Mouse (Mus musculus): Measurements from ENCODE around the gene Lrch1.

Lrch1 gene

DNA sequence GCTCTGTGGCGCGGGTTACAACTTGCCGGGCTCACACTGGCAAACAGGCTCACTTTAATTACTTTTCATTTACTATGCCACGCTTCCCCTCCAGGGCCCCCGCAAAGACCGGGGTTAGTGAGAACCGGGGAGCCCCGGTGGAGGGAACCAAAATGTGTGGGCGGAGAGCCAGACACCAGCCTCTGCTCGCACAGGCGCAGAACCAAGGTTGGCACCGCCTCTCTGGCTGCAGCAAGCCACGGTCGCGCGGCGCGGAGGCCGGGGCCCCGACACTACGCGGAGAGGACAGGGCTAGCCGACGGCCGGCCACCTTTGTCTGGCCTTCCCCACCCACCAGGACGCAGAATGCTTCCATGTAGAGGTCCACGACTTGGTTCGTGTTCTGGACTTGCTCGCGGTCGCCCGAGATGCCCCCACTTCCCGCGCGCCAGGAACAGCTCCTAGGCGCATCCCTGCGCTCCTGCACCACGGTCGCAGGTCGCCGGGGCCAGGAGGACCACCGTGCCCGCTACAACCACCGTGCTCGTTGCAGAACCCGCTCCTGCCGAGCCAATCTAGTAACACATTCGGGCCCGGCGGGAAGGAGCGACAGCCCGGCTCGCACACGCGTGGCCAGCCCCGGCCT lies 813 bp downstream of the Lrch1 start:
- peak; percentile 69 for DNase-seq (ENCODE audit: low spot score)

DNA sequence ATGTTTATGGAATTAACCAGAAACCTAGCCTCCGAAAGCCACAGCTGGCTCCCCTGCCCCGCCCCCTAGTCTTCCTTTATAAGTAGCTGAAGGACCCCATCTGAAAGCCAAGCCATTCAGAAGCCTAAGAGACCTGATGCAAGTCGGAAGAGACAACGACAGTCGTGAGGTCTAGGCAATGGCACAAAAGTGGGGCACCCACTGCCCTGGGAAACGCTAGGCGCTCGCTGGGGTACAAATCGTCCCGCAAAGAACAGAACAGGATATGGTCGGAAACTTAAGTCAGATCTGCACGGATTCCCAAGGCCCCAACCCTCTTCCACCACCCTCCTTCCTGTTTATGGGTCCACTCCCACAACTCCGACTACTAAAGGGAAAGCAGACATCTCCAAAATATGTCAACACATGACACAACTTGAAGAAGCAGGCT lies 1.3 kb downstream of the Lrch1 start:
- DNase-seq (ENCODE audit: low spot score), result no peak

DNA sequence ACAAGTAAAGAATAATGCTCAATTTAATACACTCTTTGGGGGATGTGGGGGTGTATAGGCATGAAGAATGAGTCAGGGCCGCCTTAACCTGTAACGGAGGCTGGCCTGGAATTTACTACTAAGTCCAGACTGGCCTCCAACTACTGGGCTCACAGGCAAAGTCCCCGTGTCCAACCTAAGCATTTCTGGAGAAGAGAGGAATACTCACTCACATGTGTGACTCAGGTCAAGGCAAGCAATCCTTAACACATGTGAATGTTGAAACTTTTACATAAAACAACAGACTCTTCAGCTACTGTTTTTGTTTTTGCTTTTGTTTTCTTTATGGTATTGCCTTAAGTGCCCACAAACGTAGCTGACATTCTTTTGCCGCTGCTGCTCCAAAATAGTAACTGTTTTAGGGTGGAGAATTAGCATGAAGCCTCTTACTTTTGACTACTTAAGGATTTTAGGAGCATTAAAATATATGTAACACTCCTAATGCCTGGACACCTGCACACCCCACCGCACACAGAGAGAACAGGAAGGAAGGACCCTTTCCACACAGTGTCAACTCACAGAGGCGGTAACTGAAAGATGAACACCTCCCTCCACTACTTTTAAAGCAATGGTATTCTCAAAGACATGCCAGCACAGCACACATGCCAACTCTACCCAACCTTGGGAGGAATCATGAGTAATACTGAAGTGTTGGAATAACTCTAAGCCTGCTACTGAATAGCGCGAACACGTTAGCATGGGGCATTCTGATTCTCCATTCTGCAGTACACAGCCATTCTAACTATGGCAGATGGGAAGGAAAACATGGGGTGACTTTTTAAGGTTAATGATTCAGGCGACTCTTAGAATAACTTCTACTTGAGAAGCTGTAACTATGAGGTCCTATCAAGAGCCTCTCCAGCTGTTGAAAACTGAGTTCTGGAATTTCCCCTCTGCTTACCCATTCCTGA lies 2.1 kb downstream of the Lrch1 start:
- no peak for DNase-seq (ENCODE audit: low spot score)

DNA sequence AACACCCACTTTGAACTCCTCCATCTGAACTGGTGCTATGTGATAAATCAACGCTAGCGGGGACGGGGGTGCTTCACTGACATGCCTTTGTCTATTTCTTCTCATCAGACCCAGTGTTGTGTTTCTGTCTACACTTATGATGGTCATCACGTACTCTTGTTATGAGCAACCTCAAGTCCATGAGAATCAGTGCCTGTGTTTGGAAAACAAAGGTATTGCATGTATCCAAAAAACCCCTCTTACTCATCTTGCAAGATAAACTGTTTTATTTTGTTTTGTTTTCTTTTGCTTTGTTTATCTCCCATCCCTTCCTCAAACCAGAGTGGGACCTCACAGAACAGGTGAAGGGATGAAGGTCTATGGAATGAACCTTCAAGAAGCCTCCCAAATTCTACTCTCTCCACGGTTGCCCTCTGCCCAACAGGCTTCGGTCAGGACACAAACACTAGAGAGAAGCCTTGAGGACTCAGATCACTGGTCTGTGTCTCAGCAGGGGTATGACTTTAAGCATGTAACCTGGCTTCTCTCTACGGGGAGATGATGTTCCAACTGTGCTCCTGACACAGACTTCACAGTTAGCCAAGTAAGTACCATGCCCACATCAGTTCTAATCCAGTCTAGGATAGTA lies 3.4 kb downstream of the Lrch1 start:
- DNase-seq (ENCODE audit: low spot score), result no peak

DNA sequence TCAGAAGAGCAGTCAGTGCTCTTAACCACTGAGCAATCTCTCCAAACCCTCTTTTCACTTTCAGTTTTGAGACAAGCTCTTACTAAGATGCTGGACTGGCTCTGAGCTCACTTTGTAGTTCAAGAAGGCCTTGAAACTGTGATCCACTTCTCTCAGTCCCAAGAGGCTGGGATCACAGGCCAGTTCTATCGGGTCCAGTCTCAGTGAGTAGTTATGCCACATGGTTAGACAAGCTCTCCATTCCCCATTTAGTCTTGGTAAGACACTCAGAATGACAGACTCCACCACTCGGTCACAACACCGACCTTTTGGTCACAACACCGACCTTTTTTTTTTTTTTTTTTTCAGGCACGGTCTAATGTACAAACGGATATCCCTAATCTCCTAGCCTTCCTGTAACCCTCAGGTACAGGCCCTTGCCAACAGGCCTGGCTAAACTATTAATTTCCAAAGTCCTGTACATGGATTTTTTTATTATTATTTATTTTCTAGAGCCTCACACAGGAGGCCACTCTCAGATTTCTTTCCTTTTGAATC lies 4.0 kb downstream of the Lrch1 start:
- no peak for DNase-seq (ENCODE audit: low spot score)

DNA sequence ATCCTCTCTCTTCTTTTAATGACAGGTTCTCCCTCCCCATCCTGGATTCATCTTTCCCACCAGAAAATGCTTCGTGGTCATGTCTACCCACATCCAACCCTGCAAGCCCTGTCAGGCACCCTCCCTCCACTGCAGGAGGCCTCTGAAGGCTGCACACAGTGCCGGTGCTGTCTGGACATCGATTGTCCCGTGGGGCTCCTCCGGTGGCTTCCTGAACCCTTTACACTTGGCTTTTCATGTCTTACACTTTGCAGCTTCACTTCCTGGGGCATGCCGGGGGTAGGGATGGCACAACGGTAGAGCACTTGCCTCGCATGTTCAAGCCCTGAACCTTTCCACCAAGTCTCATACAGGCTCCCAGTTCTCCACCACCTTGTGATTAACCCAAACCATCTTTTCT lies 4.7 kb downstream of the Lrch1 start:
- DNase-seq (ENCODE audit: low spot score), result no peak

DNA sequence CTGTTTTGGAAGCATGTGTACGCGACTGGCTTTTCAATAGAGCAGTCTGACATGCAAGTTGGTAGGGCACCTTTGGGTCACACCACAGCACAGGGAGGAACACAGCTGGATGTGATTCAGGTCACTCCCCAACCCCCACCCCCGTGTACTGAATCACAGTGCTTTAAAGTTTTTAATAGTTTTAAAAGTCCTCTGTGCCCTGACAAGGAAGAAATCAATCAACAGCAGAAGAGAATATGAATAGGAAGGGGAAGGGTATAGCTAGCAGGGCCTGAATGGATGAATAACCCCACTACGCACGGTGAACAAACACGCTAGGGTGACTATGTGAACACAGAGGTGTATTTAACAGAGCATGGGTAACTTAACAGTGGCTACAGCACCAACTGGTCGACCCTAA lies 6.1 kb downstream of the Lrch1 start:
- DNase-seq (ENCODE audit: low spot score), result no peak

DNA sequence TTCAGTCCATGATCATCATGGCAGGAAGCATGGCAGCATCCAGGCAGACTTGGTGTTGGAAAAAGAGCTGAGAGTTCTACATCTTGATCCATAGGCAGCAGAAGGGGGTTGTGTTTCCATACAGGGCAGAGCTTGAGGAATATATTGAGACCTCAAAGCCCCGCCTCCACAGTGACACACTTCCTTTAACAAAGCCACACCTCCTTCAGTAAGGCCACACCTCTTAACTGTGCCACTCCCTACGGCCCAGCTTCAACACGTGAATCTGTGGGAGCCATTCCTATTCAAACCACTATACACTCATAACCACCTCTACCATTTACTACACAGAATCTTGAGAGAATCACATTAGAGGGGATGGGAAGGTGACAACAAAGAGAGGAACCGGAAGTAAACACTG lies 6.9 kb downstream of the Lrch1 start:
- DNase-seq (ENCODE audit: low spot score), result no peak

DNA sequence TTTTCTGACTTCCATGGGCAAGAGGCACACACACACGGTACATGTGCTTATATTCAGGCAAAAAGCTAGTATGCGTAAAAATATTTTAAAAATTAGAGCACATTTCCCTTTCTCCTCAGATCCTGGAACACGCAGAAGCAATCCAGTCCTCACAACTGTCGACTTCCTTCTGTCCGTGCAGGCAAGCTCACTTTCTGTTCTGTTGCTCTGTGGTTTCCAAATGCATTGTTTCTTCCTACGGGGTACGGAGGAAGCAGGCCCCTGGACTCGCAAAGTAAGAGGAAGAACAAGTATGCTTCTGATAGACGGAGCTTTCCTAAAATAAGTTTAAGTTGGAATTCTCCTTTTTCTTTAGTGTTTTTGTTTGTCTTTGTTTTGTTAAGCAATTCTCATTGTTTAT lies 8.3 kb downstream of the Lrch1 start:
- DNase-seq (ENCODE audit: low spot score), result no peak

DNA sequence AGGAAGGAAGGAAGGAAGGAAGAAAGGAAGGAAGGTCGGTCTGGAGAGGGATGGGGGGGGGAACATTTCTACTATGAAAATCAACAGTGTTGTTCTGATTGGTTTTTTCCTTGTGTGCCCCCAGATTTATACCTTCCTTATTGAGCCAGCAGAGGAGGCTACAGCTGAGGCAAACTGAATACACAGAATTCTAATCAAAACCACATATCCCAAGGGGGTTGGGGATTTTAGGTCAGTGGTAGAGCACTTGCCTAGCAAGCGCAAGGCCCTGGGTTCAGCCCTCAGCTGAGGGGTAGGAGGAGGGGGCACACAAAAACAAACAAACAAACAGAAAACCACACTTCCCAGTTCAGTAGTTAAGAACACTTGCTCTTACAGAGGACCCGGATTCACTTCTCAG lies 8.8 kb downstream of the Lrch1 start:
- no peak for DNase-seq (ENCODE audit: low spot score)

DNA sequence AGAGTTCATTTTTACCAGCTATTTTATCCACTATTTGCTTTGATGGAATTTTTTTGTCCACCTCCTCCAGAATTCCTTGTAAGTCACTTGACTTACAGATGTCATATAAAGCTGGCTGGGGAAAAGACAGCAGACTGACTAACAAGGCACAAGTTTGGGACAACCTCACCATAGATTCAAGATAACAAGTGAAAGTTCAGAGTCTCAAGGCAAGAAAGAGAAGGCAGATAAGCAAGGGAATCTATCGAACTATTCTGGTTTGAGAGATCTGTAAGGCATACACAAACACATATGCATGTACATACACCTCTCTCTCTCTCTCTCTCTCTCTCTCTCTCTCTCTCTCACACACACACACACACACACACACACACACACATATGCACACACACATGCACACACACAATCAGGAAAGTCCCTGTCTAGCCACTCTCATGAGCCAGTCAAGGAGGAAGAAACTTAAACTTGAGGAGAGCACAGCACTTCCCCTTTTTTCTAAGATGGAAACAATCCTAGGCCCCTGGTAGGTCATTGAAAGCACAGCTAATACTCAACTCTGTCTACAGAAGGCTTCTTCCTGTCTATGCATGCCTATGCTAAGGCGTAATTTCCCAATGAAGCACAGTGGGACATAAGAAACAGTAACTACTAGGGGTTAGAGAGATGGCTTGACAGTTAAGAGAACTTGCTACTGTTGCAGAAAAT lies 11.0 kb downstream of the Lrch1 start:
- no peak for DNase-seq (ENCODE audit: low spot score)

DNA sequence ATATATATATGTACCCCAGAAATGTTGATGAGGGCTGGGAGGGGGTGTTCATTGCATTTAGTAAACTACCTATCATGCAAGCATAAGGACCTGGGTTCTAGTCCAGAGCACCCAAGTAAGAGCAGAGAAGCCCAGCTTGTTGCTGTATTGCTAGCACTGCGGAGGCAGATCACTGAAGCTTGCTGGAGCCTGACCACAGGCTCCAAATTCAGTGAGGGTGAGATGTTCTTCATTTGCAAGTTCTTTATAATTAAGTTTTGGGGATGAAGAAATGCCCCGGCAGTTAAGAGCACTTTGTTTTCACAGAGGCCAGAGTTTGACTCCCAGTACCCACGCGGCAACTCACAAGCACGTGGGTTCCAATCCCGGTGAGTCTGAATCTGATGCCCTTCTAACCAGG lies 12.6 kb downstream of the Lrch1 start:
- DNase-seq (ENCODE audit: low spot score), result no peak

DNA sequence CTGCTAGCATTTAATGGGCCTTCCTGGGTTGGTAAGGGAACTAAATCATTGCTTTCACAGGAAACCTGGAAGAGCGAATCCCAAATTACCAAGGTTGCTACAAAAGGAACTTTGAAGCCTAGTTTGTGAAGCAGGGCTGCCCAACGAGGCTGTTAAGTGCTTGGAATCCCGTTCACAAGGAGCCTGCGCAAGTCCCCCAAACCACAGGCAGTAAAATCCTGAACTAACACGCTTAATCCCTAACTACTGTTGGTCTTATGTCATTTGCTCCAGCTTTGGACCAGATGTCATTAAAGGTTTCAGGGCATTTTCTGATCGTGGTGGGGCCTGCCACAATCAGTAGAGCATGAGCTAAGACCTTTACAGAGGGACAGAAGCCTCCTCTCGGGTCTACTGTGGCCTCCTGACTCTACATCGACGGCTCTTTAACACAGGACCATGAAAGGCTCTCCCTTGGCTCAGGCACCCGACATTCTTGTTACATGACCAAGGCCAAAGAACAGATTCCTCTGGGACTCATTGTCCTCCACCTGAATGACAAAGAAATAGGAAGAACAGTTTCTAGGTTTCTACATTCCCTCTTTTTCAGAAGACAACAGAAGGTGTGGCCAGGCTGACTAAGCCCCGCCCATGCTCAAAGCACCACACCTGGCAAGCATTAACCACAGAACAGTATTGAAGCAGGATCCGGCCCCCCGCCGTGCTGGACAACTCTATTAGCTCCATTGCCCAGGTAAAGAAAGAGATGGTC lies 13.5 kb downstream of the Lrch1 start:
- no peak for DNase-seq (ENCODE audit: low spot score)

DNA sequence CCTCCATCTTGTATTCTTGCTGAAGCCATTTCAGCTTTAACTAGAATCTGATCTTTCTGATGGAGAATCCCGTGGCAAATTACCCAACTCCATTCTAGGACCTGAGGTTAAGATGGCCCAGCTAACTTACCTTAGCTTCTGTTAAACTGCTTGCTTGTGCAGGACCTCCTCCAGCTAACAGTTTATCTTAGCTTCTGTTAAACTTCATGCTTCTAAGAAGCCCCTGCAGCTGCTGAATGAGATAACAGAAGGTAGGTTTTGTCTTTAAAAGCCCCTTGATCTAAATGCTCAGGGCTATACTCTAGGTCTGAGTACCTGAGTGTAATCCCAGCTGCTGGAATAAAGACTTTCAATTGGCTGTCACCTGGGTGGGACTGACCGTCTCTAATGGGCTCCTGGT lies 17.9 kb downstream of the Lrch1 start:
- no peak for DNase-seq (ENCODE audit: low spot score)

DNA sequence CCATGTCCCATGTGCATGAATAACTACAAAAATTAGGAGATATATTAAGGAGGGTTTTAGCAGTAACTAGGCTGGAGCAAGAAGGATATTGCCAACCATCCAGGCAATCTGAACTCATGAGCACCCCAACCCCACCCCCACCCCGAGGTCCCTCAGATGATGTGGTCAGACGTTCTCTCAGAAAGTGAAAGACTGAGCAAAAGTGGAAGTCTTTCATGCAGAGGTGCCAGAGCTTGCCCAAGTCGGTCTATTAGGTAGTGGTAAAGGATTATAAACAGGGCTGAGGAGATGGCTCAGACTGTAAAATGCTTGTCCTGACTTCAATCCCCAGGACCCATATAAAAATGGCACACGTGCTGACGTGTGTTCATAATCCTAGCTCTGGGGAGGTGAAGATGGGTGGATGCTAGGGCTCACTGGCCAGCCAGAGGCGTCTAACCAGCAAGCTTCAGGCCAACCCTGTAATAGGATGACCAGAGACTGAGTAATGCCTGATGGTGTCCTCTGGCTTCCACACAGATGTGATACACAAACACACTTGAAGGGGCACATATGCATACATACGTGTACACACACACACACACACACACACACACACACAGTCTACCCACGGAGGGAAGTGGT lies 18.8 kb downstream of the Lrch1 start:
- DNase-seq (ENCODE audit: low spot score), result no peak

DNA sequence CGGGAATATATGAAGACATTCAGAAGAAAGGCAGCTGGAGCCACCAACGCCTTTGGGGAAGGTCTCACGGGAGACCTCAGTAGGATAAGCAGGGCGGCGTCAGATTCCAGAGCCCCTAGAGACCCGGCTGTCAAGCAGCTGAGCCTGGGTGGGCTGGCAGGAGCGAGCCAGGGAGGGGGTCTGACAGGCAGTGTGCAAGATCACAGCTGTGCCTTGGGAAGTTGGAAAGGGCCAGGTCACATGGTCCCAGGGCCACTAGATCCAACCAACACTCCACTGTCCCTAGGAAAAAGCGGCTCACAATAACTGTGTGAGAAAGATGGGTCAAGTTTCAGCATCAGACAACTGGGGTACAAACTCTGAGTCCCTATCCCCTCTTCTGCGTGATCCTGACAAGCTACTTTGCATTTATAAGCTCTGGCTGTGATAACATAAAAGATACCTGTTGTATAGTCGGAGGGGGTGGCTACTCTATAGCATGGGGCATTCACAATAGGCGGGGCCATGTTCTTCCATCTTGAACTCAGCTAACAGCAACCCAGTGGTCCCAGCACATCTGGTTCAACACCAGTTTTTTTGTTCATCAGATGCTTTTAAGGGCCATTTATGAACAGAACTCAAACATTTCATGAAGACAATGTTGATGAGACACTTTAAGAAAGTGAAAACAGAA lies 20.6 kb downstream of the Lrch1 start:
- peak; percentile 43 for DNase-seq (ENCODE audit: low spot score)

DNA sequence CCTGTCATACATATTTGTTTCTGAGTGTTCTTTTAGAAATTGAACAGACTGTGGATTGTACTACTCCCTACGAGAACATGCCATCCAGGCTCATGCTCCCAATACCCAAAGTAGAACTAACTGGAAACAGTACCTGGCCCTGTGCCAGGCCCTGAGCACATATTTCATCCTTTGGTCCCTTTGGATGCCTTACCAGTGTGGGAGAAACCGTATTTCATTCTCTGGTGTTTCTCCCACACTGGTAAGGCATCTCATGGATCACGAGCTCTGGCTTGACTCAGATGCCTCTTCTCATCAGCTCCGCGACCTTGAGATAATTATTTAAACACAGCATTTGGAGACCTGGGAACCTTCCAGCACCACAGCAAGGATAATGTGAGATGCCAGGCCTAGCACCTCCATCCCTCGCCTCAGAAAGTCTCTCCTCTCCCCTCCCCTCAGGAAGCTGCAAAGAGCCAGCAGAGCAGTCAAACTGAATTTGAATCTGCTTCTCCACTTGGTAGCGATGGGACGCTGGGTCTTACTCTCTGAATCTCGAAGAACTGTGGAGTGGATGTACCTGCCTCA lies 21.6 kb downstream of the Lrch1 start:
- DNase-seq (ENCODE audit: low spot score), result no peak

DNA sequence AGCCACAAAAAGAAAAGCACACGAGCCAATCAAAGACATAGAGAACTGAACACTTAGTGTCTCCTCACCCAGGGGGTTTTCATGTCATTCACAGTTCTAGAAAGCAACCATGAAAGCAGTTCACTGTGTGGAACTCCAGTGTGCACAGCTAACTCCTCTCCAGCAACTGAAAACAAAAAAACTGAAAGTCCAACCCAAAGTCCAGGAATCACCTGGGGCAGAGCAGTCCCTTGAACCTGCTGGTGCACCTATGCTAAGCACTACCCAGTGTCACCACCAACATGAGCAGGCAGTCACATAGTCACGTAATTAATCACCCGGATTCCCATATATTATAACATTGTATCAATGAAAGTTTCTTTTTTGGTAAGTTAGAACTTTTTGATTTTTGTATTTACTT lies 23.2 kb downstream of the Lrch1 start:
- DNase-seq (ENCODE audit: low spot score), result no peak

DNA sequence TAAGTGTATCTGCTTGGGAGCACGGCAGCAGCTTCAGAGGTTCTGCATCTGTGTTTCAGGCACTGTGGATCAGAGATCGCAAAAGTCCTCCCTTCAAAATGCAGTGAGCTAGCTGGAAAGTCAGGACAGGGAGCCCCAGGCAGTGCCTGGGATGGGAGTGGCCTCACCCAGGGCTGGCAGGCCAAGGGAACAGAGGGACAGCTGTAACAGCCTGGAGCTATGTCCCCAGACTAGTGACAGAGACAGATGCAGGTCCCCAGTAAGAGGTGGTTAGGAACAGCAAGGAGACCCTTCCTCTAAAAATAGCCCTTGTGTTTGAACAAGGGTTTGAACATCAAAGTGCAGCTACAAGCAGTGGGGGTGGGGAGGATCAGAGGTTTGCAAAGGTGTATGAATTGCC lies 23.6 kb downstream of the Lrch1 start:
- no peak for DNase-seq (ENCODE audit: low spot score)

Measured in embryo, embryonic 10.5 days (tissue).